Mouse (Mus musculus): ENCODE results near the gene Wdr48.

The Wdr48 gene

DNA sequence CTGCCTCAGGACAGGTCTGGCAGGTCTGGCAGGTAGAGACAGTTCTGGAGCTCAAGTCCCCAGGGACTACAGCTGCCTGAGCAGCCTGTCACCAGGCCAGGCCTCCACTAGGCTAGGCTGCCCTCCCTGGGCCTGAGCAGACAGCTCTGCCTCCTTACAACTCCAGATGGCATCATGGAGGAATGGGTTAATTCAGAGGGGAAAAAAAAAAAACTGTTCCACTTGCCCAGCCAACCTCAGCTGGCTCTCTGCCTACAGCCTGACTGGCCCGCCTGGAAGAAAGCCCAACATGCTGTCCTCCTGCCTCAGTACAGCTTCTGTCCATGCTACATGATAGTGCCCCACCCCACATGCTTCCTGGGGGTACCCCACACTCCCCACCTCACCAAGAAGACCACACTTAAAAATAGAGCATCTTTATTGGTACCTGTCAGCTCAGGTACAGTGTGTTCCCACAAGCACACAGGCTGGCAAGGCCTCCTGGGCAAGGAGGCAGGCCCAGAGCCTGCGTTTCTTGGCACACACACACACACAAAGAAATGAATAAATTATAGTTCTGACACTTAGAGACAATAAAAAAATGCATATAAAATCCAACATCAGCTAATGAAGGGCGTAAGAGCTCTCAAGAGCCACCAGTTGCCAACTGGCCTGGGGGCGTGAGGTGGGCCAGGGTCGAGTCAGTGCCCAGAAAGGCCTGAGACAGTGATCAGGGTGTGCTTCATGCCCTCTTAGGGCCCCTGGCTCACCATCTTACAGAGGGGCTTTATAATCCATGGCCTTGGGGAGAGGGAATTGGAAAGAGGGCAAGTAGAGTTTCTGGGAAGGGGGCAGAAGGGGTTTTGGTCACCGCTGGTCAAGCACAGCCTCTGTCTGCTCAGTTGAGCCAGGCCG, 76.3 kb downstream of the Wdr48 start:
- DNase-seq = no peak

DNA sequence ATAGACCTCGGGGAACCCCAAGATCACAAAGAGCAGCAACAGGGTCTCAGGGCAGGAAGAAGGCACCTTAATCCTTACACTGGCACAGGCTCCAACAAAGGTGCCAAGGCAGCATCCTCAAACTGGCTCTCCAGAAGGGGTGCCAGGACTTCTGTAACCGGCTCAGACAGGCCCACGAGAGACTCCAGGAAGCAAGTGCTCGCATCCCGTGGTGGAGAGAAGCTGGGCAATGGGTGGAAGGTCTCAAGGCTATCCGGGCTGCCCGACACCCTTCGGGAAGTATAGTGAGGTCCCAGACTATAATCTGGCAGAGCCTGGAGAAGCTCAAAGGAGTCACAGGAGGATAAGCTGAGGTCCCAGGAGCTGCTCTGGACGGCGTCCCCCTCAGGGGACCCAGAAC, 77.5 kb downstream of the Wdr48 start:
- no peak for DNase-seq

DNA sequence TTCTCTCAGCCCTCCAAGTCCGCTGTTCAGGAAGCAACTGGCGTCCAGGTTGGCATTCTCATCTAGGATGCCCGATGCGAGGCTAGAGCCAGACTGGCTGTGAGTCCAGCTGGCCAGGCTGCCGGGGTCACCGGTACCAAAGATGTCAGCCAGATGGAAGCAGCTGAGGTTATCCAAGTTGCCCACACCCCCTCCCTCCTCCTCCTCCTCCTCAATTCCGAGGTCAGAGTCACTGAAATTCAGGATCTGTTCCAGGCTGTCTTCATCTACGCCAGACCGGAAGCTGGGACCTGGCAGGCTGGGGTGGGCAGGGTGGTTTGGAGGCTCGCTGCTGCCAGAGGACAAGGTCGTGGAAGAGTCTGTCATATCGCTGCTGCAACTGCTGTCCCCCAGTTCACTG, 77.9 kb downstream of the Wdr48 start:
- DNase-seq = no peak

DNA sequence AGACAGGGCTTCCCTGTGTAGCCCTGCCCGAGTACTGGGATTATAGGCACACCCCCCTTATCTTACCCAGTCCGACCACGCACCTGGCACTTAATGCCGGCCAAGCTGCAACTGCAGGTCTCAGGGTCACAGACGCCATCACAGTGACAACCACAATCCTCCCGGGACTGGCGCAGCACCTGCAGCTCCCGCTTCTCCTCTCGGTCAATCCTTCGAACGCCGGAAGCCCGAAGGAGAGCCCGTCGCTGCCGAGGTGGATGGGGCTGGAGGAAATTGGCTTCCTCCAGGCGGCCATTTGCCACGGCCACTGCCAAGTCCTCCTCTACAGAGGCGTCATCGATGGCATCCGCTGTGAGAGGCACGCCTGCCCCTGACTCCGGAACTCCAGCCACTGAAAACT, 78.6 kb downstream of the Wdr48 start:
- DNase-seq = no peak

DNA sequence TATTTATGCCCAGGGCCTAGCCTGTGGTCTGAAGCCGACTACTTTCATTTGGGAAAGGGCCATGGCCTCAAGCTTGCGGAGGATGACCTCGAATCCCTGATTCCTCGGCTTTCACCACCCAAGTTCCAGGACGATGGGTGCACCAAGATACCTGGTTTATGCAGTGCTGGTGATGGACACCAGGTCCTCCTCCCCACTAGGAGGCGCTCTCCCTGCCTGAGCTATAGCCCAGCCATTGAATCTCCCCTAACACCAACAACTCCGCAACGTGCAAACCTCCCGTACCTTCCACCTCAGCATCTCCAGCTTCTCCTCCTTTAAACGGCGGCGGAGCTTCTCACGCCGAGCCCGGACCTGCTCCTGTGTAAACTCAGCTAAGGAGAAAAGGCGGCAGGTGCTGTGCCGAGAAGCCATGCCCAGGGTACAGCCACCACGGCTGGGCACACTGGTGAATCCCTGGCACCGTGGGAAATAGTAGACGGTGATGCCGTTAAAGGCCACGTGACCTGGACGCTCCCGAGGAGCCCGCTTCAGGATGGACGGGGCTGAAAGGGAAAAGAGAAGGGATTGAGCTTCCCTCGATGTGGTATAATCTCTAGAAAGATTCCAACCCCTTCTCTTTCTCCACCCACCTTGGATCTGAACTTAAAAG, 79.3 kb downstream of the Wdr48 start:
- DNase-seq = peak; percentile 79

DNA sequence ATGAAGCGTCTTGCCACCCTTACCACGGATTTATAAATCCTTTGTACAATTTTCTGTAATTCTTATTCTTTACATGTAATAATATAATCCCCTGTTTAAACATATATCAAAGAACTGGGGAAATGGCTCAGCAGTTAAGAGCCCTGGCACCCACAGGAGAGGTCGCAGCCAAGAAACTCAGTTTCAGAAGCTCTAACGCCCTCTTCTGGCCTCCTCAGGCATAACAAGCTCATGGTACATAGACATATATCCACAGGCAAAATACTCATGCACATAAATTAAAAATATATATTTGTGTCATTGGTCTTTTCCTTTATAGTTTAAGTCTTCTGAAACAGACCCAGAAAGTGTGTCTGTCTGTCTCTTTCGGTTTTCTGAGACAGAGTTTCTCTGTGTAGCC, 79.9 kb downstream of the Wdr48 start:
- peak; percentile 56 for DNase-seq

DNA sequence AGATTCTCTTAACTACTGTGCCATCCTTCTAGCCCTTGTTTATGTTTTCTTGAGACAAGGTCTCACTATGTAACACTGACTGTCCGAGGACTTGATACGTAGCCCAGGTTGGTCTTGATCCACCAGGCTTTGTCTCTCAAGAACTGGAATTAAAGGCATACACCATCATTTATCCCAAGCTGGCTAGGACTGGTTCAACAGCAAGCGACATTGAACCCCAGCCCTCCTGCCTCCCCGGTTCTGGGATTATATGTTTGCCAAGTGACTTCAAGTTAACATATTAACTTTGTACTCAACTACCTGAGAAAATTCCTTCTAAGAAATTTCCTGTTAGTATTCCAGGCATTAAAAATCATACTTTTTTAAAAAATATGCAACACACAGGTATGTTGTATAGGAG, 80.6 kb downstream of the Wdr48 start:
- DNase-seq = no peak
